Mouse (Mus musculus): ENCODE measurements around the gene Itih5. TPM values are rescaled to one million over a fixed set of nuclear protein-coding genes. Genes with fewer than 3 reads are reported as not detected.

Itih5 gene
- polyA plus RNA-seq, 1 experiment from 2014 or later, result 3.8 TPM

Other genes with a start within 250 kb of the Itih5 start
- gene Taf3, start 105.0 kb upstream of the Itih5 start, polyA plus RNA-seq (2015; fragmentation: Nextera tagmentation; extraction: Ambion mirVana), result 6.3 and 6.6 TPM in 2 replicates
- 293 and 314 TPM in 2 replicates for gene Atp5c1, start 73.1 kb upstream of the Itih5 start, polyA plus RNA-seq (2015; fragmentation: Nextera tagmentation; extraction: Ambion mirVana)
- gene Kin, start 73.0 kb upstream of the Itih5 start, polyA plus RNA-seq (2015; fragmentation: Nextera tagmentation; extraction: Ambion mirVana), result 12.1 and 12.7 TPM in 2 replicates
- 310 and 334 TPM in 2 replicates for gene Itih2, start 22.2 kb upstream of the Itih5 start, polyA plus RNA-seq (2015; fragmentation: Nextera tagmentation; extraction: Ambion mirVana)
- gene Sfmbt2, start 216.9 kb downstream of the Itih5 start, polyA plus RNA-seq (2015; fragmentation: Nextera tagmentation; extraction: Ambion mirVana), result 0.25 and 0.29 TPM in 2 replicates

All from liver, embryonic 15.5 days (tissue).